Mouse (Mus musculus) intestine, postnatal 0 days (tissue): ENCODE measurements around the gene Prrg3. TPM values are rescaled to one million over a fixed set of nuclear protein-coding genes. Genes with fewer than 3 reads are reported as not detected.

Experiments used
- ATAC-seq: fragments of 200-750 bp; cut with Nextera tagmentation; 2 replicates; pipeline ENCODE4 v1.8.0; 2017; ENCODE audit warnings: mild to moderate bottlenecking, moderate TSS enrichment, moderate library complexity
- H3K27ac ChIP-seq: fragments of 300-500 bp; sonication (generic); 2 replicates; pipeline ENCODE4 v1.5.1; 2014; ENCODE audit warnings: mild to moderate bottlenecking, low read depth, low read length, moderate library complexity
- H3K27me3 ChIP-seq: fragments of 300-500 bp; sonication (generic); replicated peaks from 2 replicates; pipeline ENCODE4 v1.6.1; 2014; ENCODE audit warnings: low read length, mixed read lengths; ENCODE audit not compliant: control insufficient read depth, insufficient read depth
- H3K36me3 ChIP-seq: fragments of 300-500 bp; sonication (generic); 2 replicates; pipeline ENCODE4 v1.6.1; 2014; ENCODE audit warnings: mild to moderate bottlenecking, moderate library complexity; ENCODE audit not compliant: control insufficient read depth, insufficient read depth
- H3K4me1 ChIP-seq: fragments of 300-500 bp; sonication (generic); replicated peaks from 2 replicates; pipeline ENCODE4 v1.6.1; 2014; ENCODE audit warnings: antibody characterized with exemption, low read length, mixed read lengths; ENCODE audit not compliant: control insufficient read depth, insufficient read depth
- H3K4me2 ChIP-seq: fragments of 300-500 bp; sonication (generic); replicated peaks from 2 replicates; pipeline ENCODE4 v1.6.1; 2014; ENCODE audit warnings: low read depth, mild to moderate bottlenecking, moderate library complexity
- H3K4me3 ChIP-seq: fragments of 300-500 bp; sonication (generic); 2 replicates; pipeline ENCODE4 v1.5.1; 2014; ENCODE audit warnings: low read depth, low read length
- H3K9ac ChIP-seq: fragments of 300-500 bp; sonication (generic); 2 replicates; pipeline ENCODE4 v1.6.1; 2014; ENCODE audit warnings: mild to moderate bottlenecking, low read depth, low read length
- H3K9me3 ChIP-seq: fragments of 300-500 bp; sonication (generic); 2 replicates; pipeline ENCODE4 v1.6.1; 2016; ENCODE audit warnings: mixed run types; ENCODE audit not compliant: control insufficient read depth
- CTCF ChIP-seq: sonication (generic); IDR thresholded peaks from 2 replicates; pipeline ENCODE4 v1.5.1; 2016; ENCODE audit warnings: low read depth, mild to moderate bottlenecking, control low read depth, antibody characterized with exemption, moderate library complexity
- WGBS: fragments of 180-500 bp; shearing (Covaris S2); extraction: QIAGEN DNeasy Blood & Tissue Kit; methylation state at CpG from one replicate; pipeline ENCODE4 v1.1.7; 2014; 5-methylcytosine and 5-hydroxymethylcytosine counted together
- polyA plus RNA-seq: library from polyadenylated mRNA; unstranded; fragments of >200 nt; fragmentation: Nextera tagmentation; extraction: Ambion mirVana; gene quantifications from 2 replicates; pipeline ENCODE4 v1.2.1, GENCODE M21; 2015

Gene Prrg3
- polyA plus RNA-seq, 1 experiment from 2014 or later, result 2.0 TPM

DNA sequence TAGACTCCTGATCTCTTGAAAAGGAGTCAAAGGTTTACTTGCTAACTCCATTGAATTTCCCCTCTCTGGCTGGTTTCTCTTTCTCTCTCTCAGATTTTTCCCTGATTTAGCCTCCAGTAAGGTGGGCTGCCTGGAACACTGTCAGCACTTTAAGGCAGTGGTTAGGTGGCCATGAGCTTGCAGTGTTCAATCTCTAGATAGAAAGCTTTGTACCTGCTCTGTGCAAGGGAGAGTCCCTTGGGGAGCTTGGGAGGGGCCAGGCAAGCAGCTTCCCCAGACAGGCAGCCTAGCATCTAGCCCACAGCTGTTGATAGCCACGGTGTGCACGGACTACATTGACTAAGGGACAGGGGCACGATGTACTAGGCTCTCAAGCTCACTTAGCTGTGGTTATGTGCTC is 29.1 kb downstream of the Prrg3 start, which contains the start of gene Cnga2:
Cnga2 (plus strand) TSS at position 301 of the 400 bp plus-strand sequence.
- H3K36me3 ChIP-seq, result no peaks in the 10 kb centered on the region
- 79% methylated on average over 3 of the region's 3 CpGs for WGBS
- H3K9ac ChIP-seq, result no peak within 1 kb of the TSS
- TF ChIP-seq CTCF, result no peak
- H3K4me1 ChIP-seq, result no peaks in the 10 kb centered on the region
- H3K27me3 ChIP-seq, result no peaks in the 10 kb centered on the region
- no peak within 1 kb of the TSS for H3K4me3 ChIP-seq
- H3K27ac ChIP-seq, result no peak within 1 kb of the TSS
- H3K4me2 ChIP-seq, result no peak within 1 kb of the TSS
- H3K9me3 ChIP-seq, result no peaks in the 10 kb centered on the region
- no peak for ATAC-seq

DNA sequence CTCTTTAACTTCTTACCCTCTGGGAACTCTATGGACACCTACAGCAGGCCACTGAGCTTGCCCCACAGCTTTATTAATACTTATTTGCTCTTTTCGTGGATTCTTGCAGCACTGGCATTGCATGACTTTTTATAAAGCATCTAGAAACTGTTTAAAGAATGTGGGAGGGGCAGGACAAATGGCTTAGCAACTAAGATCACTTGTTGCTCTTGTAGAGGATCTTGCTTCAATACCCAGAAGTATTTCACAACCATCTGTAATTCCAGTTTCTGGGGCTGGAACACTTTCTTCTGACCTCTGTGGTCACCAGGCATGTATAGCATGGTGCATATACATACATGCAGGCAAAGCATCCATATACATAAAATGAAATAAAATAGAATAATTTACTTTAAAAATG is 33.5 kb downstream of the Prrg3 start:
- no peak for TF ChIP-seq CTCF
- WGBS, result 45% methylated on average over 1 of the region's 1 CpGs
- no peaks in the 10 kb centered on the region for H3K4me1 ChIP-seq

DNA sequence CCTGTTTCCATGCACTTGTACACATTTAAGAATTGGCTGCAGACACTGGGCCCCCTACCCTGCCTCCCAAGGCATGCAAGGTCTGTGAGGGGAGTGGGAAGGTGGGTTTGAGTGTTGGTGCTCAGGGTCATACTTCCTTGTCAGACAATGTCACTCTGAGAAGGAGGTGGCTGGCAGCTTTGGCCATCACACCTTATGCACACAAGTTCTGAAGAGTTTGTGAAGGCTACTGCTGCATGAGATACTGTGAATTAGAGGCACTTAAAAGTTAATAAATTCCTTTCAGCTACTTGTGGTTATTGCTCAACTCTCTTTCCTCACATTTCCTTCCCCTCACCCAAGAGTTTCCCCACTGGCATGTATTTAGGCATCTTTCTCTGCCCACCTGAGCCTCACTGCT is 47.5 kb downstream of the Prrg3 start:
- ATAC-seq, result no peak
- Histone ChIP-seq H3K27ac (no peak overlapping the region), H3K9me3 (no peaks in the 10 kb centered on the region), H3K4me1 (no peaks in the 10 kb centered on the region), H3K4me2 (no peak overlapping the region), H3K36me3 (no peaks in the 10 kb centered on the region), H3K9ac (no peak overlapping the region), H3K4me3 (no peak overlapping the region), H3K27me3 (no peaks in the 10 kb centered on the region)
- TF ChIP-seq CTCF, result no peak

More for the DNA sequence above, 33.5 kb downstream of the Prrg3 start:
- Histone ChIP-seq H3K4me2 (no peak overlapping the region), H3K27me3 (no peaks in the 10 kb centered on the region), H3K27ac (no peak overlapping the region), H3K9ac (no peak overlapping the region), H3K4me3 (no peak overlapping the region), H3K9me3 (no peaks in the 10 kb centered on the region), H3K36me3 (no peaks in the 10 kb centered on the region)
- no peak for ATAC-seq

DNA sequence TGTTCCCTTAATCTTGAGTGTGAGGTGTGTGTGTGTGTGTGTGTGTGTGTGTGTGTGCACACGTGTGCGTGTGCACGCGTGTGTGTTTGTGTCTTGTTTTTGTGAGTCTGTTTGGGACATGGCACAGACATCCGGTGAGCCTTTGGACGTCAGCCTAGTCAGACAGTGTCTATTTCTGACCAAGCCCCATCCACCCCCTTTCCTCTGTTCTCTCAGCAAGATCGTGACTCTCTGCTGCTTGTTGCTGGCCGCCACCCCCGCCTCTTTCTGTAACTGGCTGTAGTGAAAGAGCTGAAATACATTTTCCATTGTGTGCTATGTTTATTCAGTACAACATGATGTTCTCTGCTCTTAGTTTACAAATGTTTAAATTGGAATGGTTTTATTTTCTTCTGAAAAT is 49.8 kb downstream of the Prrg3 start:
- TF ChIP-seq CTCF, result no peak
- whole genome bisulfite sequencing, result 60% methylated on average over 9 of the region's 9 CpGs

DNA sequence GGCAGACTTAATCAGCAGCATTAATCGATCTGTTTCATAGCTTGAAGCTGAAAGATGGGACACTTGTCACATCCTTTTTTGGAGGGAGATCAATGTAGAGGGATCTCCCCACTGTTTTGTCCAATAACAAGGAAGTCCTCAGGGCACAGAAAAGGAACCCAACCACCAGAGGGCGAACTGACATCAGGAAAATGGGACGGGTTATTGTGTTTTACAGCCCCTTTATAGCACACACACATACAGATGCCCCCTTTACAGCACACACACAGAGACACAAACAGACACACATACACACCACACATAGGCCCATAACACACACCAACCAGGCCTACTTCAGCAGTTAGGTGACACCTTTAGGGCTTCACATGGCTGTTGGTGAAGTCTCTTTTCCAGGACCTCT is 50.4 kb downstream of the Prrg3 start:
- H3K9me3 ChIP-seq, result no peaks in the 10 kb centered on the region
- no peak overlapping the region for H3K4me2 ChIP-seq
- no peak overlapping the region for H3K27ac ChIP-seq
- TF ChIP-seq CTCF, result peak; percentile 69
- no peak for ATAC-seq
- no peaks in the 10 kb centered on the region for H3K27me3 ChIP-seq
- no peak overlapping the region for H3K9ac ChIP-seq
- H3K4me1 ChIP-seq, result no peaks in the 10 kb centered on the region
- H3K4me3 ChIP-seq, result no peak overlapping the region
- WGBS, result 34% methylated on average over 3 of the region's 3 CpGs
- no peaks in the 10 kb centered on the region for H3K36me3 ChIP-seq

More for the DNA sequence above, 49.8 kb downstream of the Prrg3 start:
- Histone ChIP-seq H3K4me3 (no peak overlapping the region), H3K9me3 (no peaks in the 10 kb centered on the region), H3K9ac (no peak overlapping the region), H3K27me3 (no peaks in the 10 kb centered on the region), H3K27ac (no peak overlapping the region), H3K4me2 (no peak overlapping the region), H3K36me3 (no peaks in the 10 kb centered on the region), H3K4me1 (no peaks in the 10 kb centered on the region)
- ATAC-seq, result no peak

DNA sequence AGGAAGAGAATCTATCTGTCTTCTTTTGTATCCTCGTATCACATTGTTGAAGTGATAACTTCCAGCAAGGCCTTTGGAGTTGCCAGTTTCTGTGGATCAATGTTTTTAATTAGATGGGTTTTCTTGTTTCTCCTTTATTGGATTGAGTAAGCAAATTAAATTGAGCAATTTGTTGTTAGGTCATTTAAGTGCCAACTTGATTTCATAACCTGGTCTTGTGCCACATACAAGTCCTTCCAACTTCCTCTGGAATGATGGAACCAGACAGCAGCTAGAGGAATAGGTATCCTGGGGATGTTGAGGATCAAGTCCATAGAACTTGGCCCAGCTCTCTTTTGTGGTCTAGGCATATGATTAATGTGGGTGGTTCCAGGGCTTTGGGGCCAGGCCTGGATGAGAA is 59.8 kb downstream of the Prrg3 start:
- no peak for TF ChIP-seq CTCF
- ATAC-seq, result no peak

More for the DNA sequence above, 59.8 kb downstream of the Prrg3 start:
- H3K4me3 ChIP-seq, result no peak overlapping the region
- no peaks in the 10 kb centered on the region for H3K36me3 ChIP-seq
- H3K27ac ChIP-seq, result no peak overlapping the region
- H3K9ac ChIP-seq, result no peak overlapping the region
- no peaks in the 10 kb centered on the region for H3K27me3 ChIP-seq
- WGBS, result 81% methylated on average over 1 of the region's 1 CpGs
- H3K4me1 ChIP-seq, result no peaks in the 10 kb centered on the region
- no peak overlapping the region for H3K4me2 ChIP-seq
- no peaks in the 10 kb centered on the region for H3K9me3 ChIP-seq

Other genes starting within 250 kb of the Prrg3 start
- 40.8 and 43.6 TPM in 2 replicates for gene Vma21, start 146.7 kb upstream of the Prrg3 start, polyA plus RNA-seq
- not detected in 2 replicates for gene Gm1141, start 41.6 kb upstream of the Prrg3 start, polyA plus RNA-seq
- not detected in 2 replicates for gene Fate1, start 10.4 kb downstream of the Prrg3 start, polyA plus RNA-seq
- gene Cnga2, start 29.2 kb downstream of the Prrg3 start, polyA plus RNA-seq, result not detected in 2 replicates